Mouse (Mus musculus): ENCODE measurements around the gene Sh2d2a.
"Not testable (repeated sequence)": the region's sequence is repeated elsewhere in the genome, so short reads cannot be mapped to it uniquely, and the experiment has no call there.

The Sh2d2a gene

GRCm38 (mm10) chr3:87849117-87849516 is 2.6 kb downstream of the Sh2d2a start:
- in situ Hi-C loops (cut with MboI; ENCODE audit: low pct_unique_long_range_greater_than_20kb in 1 of 2, low sequenced_read_pairs in 2 of 2, unreplicated experiment in 1 of 2): no loop called here

- in situ Hi-C loops (cut with MboI; ENCODE audit: low pct_unique_long_range_greater_than_20kb in 1 of 2, low sequenced_read_pairs in 2 of 2, unreplicated experiment in 1 of 2): no loop called here
These were observed 8.4 kb downstream of the Sh2d2a start for GRCm38 (mm10) chr3:87854795-87855568.

GRCm38 (mm10) chr3:87855936-87856335 is 9.4 kb downstream of the Sh2d2a start:
- in situ Hi-C loops (cut with MboI; ENCODE audit: low pct_unique_long_range_greater_than_20kb in 1 of 2, low sequenced_read_pairs in 2 of 2, unreplicated experiment in 1 of 2): no loop called here

- in situ Hi-C loops (cut with MboI; ENCODE audit: low pct_unique_long_range_greater_than_20kb in 1 of 2, low sequenced_read_pairs in 2 of 2, unreplicated experiment in 1 of 2): no loop called here
These were observed 11.1 kb downstream of the Sh2d2a start for GRCm38 (mm10) chr3:87857666-87858065.

GRCm38 (mm10) chr3:87859813-87860212 is 13.3 kb downstream of the Sh2d2a start:
- in situ Hi-C loops (cut with MboI; ENCODE audit: low pct_unique_long_range_greater_than_20kb in 1 of 2, low sequenced_read_pairs in 2 of 2, unreplicated experiment in 1 of 2): no loop called here

GRCm38 (mm10) chr3:87864111-87864510 is 17.6 kb downstream of the Sh2d2a start:
- in situ Hi-C loops (cut with MboI; ENCODE audit: low pct_unique_long_range_greater_than_20kb in 1 of 2, low sequenced_read_pairs in 2 of 2, unreplicated experiment in 1 of 2): not testable (repeated sequence)

- in situ Hi-C loops (cut with MboI; ENCODE audit: low pct_unique_long_range_greater_than_20kb in 1 of 2, low sequenced_read_pairs in 2 of 2, unreplicated experiment in 1 of 2): no loop called here
These were observed 31.2 kb downstream of the Sh2d2a start for GRCm38 (mm10) chr3:87877730-87878129.

- in situ Hi-C loops (cut with MboI; ENCODE audit: low pct_unique_long_range_greater_than_20kb in 1 of 2, low sequenced_read_pairs in 2 of 2, unreplicated experiment in 1 of 2): no loop called here
These were observed 37.7 kb downstream of the Sh2d2a start for GRCm38 (mm10) chr3:87884291-87884690.

GRCm38 (mm10) chr3:87884708-87885251 is 38.2 kb downstream of the Sh2d2a start:
- in situ Hi-C loops (cut with MboI; ENCODE audit: low pct_unique_long_range_greater_than_20kb in 1 of 2, low sequenced_read_pairs in 2 of 2, unreplicated experiment in 1 of 2): loop anchor here in 1 of 2 experiments (5.0 kb wide), 1 partner anchor 38 kb away; no protein-coding TSS in a partner anchor

- in situ Hi-C loops (cut with MboI; ENCODE audit: low pct_unique_long_range_greater_than_20kb in 1 of 2, low sequenced_read_pairs in 2 of 2, unreplicated experiment in 1 of 2): loop anchor here in 1 of 2 experiments (5.0 kb wide), 1 partner anchor 37 kb away; no protein-coding TSS in a partner anchor
These were observed 38.9 kb downstream of the Sh2d2a start, which contains the start of gene Prcc for GRCm38 (mm10) chr3:87885281-87886003. TSS of gene Prcc (minus strand) at chr3:87885608.

GRCm38 (mm10) chr3:87886004-87886365 is 39.4 kb downstream of the Sh2d2a start:
- in situ Hi-C loops (cut with MboI; ENCODE audit: low pct_unique_long_range_greater_than_20kb in 1 of 2, low sequenced_read_pairs in 2 of 2, unreplicated experiment in 1 of 2): loop anchor here in 1 of 2 experiments (5.0 kb wide), 1 partner anchor 36 kb away; no protein-coding TSS in a partner anchor

GRCm38 (mm10) chr3:87886416-87886815 is 39.9 kb downstream of the Sh2d2a start:
- in situ Hi-C loops (cut with MboI; ENCODE audit: low pct_unique_long_range_greater_than_20kb in 1 of 2, low sequenced_read_pairs in 2 of 2, unreplicated experiment in 1 of 2): loop anchor here in 1 of 2 experiments (5.0 kb wide), 1 partner anchor 36 kb away; no protein-coding TSS in a partner anchor

- in situ Hi-C loops (cut with MboI; ENCODE audit: low pct_unique_long_range_greater_than_20kb in 1 of 2, low sequenced_read_pairs in 2 of 2, unreplicated experiment in 1 of 2): loop anchor here in 1 of 2 experiments (5.0 kb wide), 1 partner anchor 35 kb away; no protein-coding TSS in a partner anchor
These were observed 40.8 kb downstream of the Sh2d2a start for GRCm38 (mm10) chr3:87887400-87887799.

GRCm38 (mm10) chr3:87891481-87891880 is 44.9 kb downstream of the Sh2d2a start:
- in situ Hi-C loops (cut with MboI; ENCODE audit: low pct_unique_long_range_greater_than_20kb in 1 of 2, low sequenced_read_pairs in 2 of 2, unreplicated experiment in 1 of 2): no loop called here

- in situ Hi-C loops (cut with MboI; ENCODE audit: low pct_unique_long_range_greater_than_20kb in 1 of 2, low sequenced_read_pairs in 2 of 2, unreplicated experiment in 1 of 2): no loop called here
These were observed 46.9 kb downstream of the Sh2d2a start for GRCm38 (mm10) chr3:87893367-87893905.

- in situ Hi-C loops (cut with MboI; ENCODE audit: low pct_unique_long_range_greater_than_20kb in 1 of 2, low sequenced_read_pairs in 2 of 2, unreplicated experiment in 1 of 2): no loop called here
These were observed 52.7 kb downstream of the Sh2d2a start for GRCm38 (mm10) chr3:87899266-87899665.

- in situ Hi-C loops (cut with MboI; ENCODE audit: low pct_unique_long_range_greater_than_20kb in 1 of 2, low sequenced_read_pairs in 2 of 2, unreplicated experiment in 1 of 2): no loop called here
These were observed 53.2 kb downstream of the Sh2d2a start for GRCm38 (mm10) chr3:87899776-87900175.

- in situ Hi-C loops (cut with MboI; ENCODE audit: low pct_unique_long_range_greater_than_20kb in 1 of 2, low sequenced_read_pairs in 2 of 2, unreplicated experiment in 1 of 2): no loop called here
These were observed 54.6 kb downstream of the Sh2d2a start for GRCm38 (mm10) chr3:87901036-87901624.
